Mouse (Mus musculus) kidney, adult 8-10 months (tissue): ENCODE data around the gene Cdyl.

Experiments
- DNase-seq, 2 experiments: peaks; one replicate each; pipeline ENCODE4 v3.0.0; 2022

The Cdyl gene

GRCm38 (mm10) chr13:35659406-35659985 is at the start of gene Cdyl:
Gene Cdyl (plus strand): TSS chr13:35659833.
- no peak for DNase-seq

- DNase-seq, result no peak
Observed at GRCm38 (mm10) chr13:35610718-35611117, 48.9 kb upstream of the Cdyl start.

- no peak for DNase-seq
Observed at GRCm38 (mm10) chr13:35612506-35612905, 47.1 kb upstream of the Cdyl start.

GRCm38 (mm10) chr13:35614832-35615479 is 44.7 kb upstream of the Cdyl start:
- no peak for DNase-seq

GRCm38 (mm10) chr13:35616524-35617099 is 43.0 kb upstream of the Cdyl start:
- no peak for DNase-seq

GRCm38 (mm10) chr13:35619356-35619755 is 40.3 kb upstream of the Cdyl start:
- DNase-seq, result no peak

- DNase-seq, result no peak
Observed at GRCm38 (mm10) chr13:35620756-35621155, 38.9 kb upstream of the Cdyl start.

GRCm38 (mm10) chr13:35624831-35625230 is 34.8 kb upstream of the Cdyl start:
- no peak for DNase-seq

GRCm38 (mm10) chr13:35625556-35625955 is 34.1 kb upstream of the Cdyl start:
- no peak for DNase-seq

GRCm38 (mm10) chr13:35627319-35627718 is 32.3 kb upstream of the Cdyl start:
- no peak for DNase-seq

- no peak for DNase-seq
Observed at GRCm38 (mm10) chr13:35647132-35647823, 12.4 kb upstream of the Cdyl start.

- DNase-seq, result no peak
Observed at GRCm38 (mm10) chr13:35650284-35650872, 9.3 kb upstream of the Cdyl start.

- DNase-seq, result no peak
Observed at GRCm38 (mm10) chr13:35652851-35653250, 6.8 kb upstream of the Cdyl start.

GRCm38 (mm10) chr13:35656853-35657252 is 2.8 kb upstream of the Cdyl start:
- no peak for DNase-seq

GRCm38 (mm10) chr13:35665456-35665855 is 5.8 kb downstream of the Cdyl start:
- DNase-seq, result no peak

- DNase-seq, result no peak
Observed at GRCm38 (mm10) chr13:35669910-35670469, 10.4 kb downstream of the Cdyl start.

GRCm38 (mm10) chr13:35670875-35671274 is 11.2 kb downstream of the Cdyl start:
- DNase-seq, result no peak

- DNase-seq, result no peak
Observed at GRCm38 (mm10) chr13:35676921-35677320, 17.3 kb downstream of the Cdyl start.

- DNase-seq, result no peak
Observed at GRCm38 (mm10) chr13:35677433-35678051, 17.9 kb downstream of the Cdyl start.

- no peak for DNase-seq
Observed at GRCm38 (mm10) chr13:35678691-35679090, 19.1 kb downstream of the Cdyl start.

- DNase-seq, result no peak
Observed at GRCm38 (mm10) chr13:35681361-35681760, 21.7 kb downstream of the Cdyl start.

- DNase-seq, result no peak
Observed at GRCm38 (mm10) chr13:35686273-35686672, 26.6 kb downstream of the Cdyl start.

GRCm38 (mm10) chr13:35689560-35689959 is 29.9 kb downstream of the Cdyl start:
- no peak for DNase-seq
